Mouse (Mus musculus) MEL-GATA-1-ER (cell line): ENCODE results near the gene Kyat1.
"Not testable (repeated sequence)": the region's sequence is repeated elsewhere in the genome, so short reads cannot be mapped to it uniquely, and the experiment has no call there.

Experiments used
- DNase-seq: peaks from one replicate; pipeline ENCODE4 v3.0.0-alpha.2; 2012; ENCODE audit warnings: low read depth; ENCODE audit errors: extremely low read depth

The Kyat1 gene

GRCm38 (mm10) chr2:30175897-30176296, 29.8 kb downstream of the Kyat1 start:
- DNase-seq, result no peak

GRCm38 (mm10) chr2:30173541-30174240, 32.0 kb downstream of the Kyat1 start:
- no peak for DNase-seq

- DNase-seq, result peak; percentile 8
These were observed 33.7 kb downstream of the Kyat1 start for GRCm38 (mm10) chr2:30171997-30172382.

GRCm38 (mm10) chr2:30171371-30171996, 34.2 kb downstream of the Kyat1 start, which contains the start of gene Endog:
Gene Endog (plus strand): TSS chr2:30171493.
- peak; percentile 78 for DNase-seq

- DNase-seq, result peak; percentile 12
These were observed 39.0 kb downstream of the Kyat1 start for GRCm38 (mm10) chr2:30166677-30167076.

GRCm38 (mm10) chr2:30164340-30164932, 41.2 kb downstream of the Kyat1 start:
- no peak for DNase-seq

GRCm38 (mm10) chr2:30161809-30162208, 43.8 kb downstream of the Kyat1 start:
- peak; percentile 41 for DNase-seq

- not testable (repeated sequence) for DNase-seq
These were observed 45.8 kb downstream of the Kyat1 start for GRCm38 (mm10) chr2:30159871-30160270.

GRCm38 (mm10) chr2:30152616-30153015, 53.0 kb downstream of the Kyat1 start:
- no peak for DNase-seq

GRCm38 (mm10) chr2:30151840-30152239, 53.8 kb downstream of the Kyat1 start:
- DNase-seq, result no peak

DNA sequence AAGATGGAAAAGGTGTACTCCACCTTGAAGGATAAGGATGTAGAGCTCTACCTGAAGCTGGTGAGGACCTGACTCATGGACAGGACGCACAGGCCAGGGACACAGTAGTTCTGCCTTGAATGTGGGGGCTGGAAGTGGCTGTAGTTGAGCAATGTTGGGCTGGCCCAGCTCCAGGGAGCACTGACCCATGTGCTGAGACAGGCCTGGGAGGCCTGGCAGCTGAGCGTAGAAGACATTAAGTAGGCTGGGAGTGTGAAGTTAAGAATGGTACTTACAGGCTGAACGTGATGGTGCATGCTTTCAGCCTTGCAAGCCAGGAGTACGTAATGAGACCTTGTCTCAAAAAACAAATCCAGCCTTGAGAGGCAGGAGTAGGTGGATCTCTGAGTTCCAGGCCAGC, 58.2 kb downstream of the Kyat1 start:
- no peak for DNase-seq

DNA sequence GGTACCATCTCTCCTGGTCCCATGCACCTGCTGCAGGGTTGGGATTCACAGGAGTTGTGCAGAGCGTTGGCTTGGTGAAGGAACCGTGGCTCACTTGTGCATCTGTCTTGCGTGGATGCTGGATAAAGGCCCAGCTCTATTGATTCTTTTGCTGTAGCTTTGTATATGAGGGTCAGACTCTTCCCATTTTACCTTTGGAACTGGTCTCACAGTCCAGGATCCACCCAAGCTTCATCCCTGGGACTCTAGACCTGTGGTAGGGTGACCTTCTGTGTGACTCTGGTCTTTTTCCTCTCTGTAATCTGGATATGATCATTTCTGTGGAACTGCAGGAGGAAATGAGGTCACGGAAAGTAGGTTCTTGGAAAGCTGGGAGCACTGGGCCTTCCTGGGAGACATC, 61.2 kb downstream of the Kyat1 start:
- DNase-seq, result no peak

GRCm38 (mm10) chr2:30140021-30140420, 65.6 kb downstream of the Kyat1 start:
- not testable (repeated sequence) for DNase-seq

DNA sequence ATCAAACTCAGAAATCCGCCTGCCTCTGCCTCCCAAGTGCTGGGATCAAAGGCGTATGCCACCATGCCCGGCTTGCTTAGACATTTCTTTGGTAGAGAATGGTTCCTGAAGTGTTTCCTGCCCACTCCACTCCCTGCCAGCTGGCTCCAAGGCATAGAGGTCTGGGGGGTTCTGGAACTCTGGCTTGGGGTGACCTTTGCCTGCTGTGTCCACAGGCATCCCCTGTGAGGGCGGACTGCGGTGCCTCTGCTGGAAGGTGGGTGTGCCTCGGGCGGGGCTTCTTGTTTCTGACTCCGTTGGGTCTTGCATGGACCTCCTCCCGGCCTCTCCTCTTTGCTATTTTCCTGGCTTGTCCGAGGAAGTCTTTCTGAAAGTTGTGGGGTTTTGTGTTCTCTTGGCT, 69.2 kb downstream of the Kyat1 start:
- DNase-seq, result no peak
